Mouse (Mus musculus) right cerebral cortex, postnatal 25 days (tissue): ENCODE results near the gene Cnot3.
A peak's percentile ranks its signal among the peaks of the same experiment; 100 is the strongest.

Source experiments
- DNase-seq: peaks from one replicate; pipeline ENCODE4 v3.0.0; 2022

The Cnot3 gene

DNA sequence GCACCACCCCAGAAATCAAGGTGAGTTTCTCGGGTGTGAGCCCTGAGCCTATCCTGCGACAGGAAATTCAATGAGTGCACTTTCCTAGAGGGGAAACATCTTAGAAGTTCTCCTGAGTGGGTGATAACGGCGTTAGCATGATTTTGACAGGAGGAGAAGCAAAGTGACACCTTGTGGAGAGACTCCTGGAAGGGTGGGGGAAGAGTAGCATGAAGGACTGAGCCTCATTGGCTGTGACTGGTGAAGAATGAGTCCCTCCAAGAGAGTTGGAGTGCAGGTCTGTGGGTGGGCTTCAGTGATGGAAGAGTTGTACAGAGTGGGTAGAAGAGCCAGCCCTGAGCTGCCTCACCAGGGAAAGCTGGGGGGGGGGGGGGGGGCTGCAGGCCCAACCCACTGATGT lies 11.9 kb downstream of the Cnot3 start:
- no peak for DNase-seq

DNA sequence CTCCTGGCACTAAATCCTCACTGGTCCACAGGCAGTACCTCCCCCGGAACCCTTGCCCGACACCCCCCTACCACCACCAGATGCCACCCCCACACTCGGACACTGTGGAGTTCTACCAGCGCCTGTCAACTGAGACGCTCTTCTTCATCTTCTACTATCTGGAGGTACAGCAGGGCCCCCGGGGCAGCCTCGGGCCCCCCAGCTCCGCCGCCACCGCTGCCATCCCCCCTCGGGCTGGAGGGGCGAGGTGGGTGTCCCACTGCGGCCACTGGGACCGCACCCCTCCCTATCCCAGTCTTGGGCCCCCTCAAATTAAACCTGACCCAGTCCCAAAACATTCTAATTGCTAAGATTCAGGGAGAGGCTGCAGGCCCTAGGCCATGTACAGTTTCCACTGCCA lies 13.5 kb downstream of the Cnot3 start:
- DNase-seq, result no peak

DNA sequence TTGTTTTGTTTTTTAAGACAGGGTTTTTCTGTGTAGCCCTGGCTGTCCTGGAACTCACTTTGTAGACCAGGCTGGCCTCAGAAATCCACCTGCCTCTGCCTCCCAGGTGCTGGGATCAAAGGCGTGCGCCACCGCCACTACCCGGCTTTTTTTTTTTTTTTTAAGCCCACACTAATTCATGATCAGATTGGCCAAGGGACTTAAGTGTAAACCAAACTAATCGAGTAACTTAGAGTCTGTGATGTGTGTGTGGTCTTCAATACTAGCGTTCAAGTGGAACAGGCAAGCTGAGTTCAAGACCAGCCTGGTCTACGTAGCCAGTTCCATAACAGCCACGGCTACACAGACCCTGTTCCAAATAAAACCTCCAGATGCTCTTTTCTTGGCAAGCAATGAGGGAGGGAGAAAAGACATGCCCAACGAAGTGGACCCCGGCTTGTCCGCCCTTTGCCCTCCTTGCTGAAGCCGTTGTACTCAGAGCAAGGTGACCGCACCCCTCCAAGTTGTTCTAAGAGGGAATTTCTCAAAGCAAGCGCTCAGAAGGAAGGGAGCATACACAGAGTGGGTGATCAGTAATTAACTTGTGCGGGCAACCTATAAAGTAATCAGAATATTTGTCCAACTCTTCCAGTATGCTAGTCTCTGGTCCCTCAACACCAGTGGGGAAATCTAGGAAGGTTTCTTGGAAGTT lies 19.6 kb downstream of the Cnot3 start:
- DNase-seq, result peak; percentile 31

DNA sequence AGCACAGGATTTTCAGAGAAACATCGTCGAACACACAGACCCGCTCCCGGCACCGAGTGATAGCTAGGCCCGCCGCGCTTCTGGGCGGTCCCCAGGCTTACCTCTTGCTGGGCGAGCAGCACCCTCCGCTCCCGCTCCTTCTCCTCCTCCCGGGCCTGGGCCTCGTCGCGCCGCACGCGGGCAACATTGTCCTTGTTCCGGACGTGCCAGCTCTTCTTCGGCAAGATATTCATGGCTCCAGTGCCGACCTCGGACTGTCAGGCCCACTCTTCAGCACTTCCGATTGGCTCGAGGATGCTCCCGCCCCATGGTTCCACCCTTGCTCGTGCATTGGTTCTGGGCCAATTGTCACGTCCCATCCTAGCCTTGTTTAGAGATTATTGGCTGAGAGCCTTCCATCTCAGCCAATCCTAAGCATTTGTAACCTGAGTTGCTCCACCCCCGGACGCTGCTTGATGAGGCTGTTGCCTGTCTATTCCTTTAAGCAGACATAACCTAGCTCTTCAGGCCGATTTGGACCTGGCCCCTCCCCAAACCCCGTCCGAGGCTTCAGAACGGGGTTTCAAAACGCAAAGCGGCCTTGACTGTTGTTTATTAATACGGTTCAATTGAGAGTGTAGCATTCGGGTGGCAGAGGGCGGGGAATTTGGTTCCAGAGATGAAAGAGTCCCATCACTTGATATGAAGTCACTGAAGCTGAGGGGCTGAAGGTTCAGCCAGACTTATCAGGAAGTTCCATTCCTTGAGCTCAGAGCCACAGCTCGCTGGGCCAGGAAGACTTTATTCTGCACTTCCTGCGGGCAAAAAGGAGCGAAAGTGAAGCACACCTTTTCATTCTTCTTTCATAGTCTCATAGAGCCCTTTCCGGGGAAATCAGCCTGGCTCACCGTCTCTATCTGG lies 20.4 kb downstream of the Cnot3 start, which contains the start of gene Leng1:
Leng1 (minus strand) TSS at position 626 of the 900 bp plus-strand sequence.
- peak; percentile 95 for DNase-seq

DNA sequence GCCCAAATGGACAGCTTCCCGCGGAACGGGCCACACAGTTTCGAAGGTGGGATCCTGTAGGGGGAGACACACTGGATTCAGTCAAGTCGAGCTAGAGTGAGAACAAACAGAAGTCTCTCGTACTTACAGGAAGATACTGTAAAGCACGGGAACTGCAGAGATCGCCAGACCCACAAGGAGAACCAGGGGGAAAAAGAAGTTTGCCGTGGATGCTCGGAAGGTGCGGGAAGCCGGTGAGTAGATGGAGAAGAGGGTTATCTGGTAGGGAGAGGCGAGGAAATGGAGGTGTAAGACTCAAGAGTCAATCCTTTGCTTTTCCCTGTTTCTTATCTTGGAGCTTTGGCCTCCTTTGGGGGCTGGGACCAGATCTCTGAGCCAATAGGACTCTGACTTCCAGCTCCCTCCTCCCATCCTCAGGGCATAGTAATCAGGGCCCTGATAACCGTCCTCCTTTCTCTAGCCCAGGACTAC lies 21.9 kb downstream of the Cnot3 start:
- DNase-seq, result no peak

DNA sequence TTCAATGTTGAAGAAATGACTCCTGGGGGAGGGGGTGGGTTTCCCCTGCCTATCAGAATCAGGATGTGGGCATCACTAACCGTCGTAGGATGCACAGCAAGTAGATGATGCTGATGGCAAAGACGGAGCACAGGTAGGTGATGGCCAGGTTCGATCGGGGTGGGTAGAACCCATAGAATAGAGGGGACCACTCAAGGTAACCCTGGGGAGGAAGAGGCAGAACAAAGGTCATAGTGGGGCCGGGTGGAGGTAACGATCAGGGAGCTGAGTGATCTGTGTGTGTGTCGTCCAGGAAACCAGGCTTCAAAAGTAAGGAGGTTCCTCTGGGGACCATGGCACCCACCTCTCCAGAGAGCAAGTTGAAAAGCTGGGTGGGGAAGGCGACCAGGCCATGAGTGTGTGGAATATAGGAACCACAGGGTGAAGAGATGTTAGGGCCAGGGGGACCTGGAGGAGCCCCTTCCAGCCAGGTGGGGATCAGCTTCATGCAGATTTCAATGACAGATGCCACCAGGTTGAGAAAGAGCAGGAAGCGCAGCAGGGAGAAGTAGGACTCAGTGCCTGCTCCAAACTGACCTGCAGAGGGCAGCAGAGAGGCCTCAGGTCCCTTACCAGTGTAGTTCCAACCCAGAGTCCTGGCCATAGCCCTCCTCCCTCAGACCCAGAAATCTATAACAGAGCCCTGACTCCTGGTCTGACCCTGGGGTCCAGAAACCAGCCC lies 29.6 kb downstream of the Cnot3 start:
- peak; percentile 76 for DNase-seq

DNA sequence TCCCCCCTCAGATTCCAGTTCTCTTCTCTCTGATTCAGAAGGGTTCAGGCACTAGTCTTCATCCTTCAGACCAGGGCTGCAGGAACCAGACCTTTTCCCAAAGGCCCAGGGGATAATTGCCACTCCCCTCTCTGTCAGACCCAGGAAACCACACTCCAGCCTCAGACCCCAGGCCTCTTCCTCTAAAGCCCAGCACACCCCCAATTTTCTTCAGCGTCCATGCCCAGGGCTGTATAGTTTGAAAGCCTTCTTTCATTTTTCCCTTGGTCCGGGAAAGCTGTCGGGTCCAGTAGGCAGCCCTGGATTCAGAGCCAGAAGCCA lies 30.1 kb downstream of the Cnot3 start:
- no peak for DNase-seq

DNA sequence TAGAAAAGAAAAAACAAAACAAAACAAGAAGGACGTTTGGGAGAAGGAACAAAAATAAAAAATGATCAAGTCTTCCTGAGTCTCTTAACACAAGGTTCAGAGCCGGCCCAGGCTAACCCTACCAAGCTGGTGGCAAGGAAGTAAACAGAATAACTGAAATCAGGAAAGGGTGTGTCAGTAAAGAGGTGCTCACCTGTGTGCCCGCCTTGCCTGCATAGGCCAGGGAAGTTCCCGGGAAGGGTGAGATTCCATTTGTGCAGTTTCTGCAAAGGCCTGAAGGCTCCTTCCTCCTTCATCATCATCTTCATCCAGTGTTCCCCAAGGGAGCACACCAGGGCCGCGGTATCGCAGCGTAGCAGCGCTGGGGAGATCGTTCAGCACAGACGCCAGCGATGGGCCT lies 31.3 kb downstream of the Cnot3 start:
- no peak for DNase-seq

DNA sequence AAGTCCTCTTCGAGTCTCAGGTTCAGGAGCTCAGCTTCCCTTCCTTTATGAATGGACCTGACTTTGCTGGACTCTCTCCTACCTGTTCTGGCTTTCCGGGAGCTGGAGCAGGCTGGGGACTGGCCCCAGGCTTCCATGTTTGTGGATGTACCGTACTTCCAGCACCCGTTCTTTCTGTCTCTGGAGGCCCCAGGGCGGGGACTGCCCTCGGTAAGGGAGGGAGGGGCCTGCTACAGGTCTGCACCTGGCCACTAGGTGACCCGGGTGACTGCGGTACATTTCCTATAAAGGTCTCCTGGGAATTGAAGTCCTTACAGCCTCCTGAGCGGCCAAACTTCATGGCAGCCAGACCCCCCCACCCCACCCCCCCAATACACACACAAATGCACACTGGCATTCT lies 32.3 kb downstream of the Cnot3 start, which contains the start of gene Tmc4:
Tmc4 (minus strand) TSS at position 212 of the 400 bp plus-strand sequence.
- no peak for DNase-seq

DNA sequence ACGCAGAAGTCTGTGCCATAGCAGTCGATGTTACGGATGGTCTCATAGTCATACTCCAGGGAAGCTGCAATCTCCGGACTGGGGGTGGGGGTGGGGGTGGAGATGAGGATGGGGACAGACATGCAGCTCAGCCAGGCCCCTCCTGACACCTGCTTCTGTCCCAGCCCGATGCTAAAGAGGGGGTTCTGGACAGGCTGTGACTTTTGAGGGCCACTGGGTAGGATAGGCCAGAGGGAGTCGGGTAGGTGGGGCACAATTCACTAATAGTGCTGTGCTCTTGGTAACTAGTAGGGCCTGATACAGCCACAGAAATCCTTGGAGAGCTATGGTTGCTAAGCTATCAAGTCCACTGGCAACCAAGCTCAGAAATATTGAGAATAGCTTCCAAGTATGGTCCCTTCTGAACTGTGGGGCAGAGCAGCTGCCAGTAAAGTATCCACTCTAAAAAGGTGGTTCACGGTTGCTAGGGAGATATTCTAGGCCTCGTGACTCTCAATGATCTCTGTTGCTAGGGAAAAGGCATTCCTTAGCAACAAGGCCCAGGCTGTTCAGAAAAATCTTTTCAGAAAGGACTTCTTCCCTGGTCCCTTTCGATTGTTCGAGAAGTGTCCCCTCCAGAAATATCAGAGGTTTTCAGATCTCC lies 39.0 kb downstream of the Cnot3 start:
- DNase-seq, result no peak

DNA sequence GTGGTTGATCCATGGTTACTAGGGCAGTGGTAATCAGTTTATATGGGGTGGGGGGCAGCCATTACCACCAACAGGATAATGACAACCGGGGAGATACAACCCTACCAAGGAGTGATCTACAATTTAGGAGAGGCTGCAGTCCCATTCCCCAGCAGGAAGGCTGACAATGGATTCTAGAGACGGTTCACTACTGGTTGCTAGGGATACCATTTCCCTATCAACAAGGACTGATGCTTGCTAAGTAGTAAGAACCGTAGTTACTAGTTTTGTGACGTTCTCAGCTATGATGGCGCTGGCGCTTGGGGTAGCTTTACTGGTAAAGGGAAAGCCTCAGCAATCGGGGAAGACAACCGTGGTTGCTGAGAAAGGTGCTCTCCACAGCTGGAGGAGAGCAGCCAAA lies 39.6 kb downstream of the Cnot3 start:
- no peak for DNase-seq

DNA sequence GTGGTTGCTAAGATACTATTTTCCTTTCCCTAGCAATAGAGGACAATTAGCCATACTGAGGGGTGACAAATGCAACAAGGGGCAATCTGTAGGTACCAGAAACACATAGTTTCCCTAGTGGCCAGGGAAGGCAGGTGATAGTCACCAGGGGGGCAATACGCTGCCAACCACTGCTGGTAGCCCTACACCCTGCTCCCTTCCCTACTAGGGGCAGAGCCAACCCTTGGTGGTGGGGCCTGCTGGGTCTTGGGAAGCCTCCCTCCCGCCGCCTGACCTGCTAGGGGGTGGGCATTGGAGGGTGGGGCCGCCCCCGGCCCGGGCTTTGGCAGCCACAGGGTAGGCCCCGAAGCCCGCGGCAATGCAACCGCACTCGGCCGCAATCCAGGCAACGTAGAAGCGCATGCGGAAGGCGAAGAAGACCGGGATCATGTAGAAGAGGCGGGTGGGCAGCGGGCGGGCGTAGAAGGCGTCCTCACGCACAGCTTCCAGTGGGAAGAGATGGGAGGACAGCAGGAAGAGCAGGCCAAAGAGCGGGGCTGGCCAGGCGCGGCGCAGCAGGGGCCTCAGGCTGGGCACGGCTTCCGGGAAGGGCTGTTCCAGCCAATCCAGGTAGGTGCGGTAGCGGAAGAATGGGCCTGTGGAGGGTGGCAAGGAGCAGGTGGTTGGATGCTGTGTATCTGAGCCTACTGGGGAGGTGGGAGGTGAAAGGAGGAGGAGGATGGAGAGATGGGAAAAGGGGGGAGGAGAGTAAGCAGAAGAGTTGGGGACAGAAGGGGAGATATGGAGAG lies 40.5 kb downstream of the Cnot3 start:
- no peak for DNase-seq

DNA sequence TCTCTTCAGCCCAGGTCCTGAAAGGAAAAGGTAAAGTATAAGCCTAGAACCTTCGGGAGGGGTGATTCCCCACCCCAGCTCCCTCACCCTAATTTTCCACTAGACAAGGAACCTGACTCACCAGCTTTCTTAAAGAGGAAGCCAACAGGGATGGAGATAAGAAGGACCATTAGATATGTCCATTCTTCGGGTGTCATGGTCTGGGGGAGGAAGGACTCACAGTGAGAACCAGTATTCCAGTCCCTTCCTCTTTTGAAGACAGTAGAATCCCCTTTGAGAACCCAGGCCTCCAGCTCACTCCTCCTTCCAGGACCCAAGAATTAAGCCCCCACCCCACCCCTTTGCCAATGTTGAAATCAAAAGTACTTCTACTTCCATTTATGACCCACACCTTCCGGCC lies 46.9 kb downstream of the Cnot3 start:
- no peak for DNase-seq

DNA sequence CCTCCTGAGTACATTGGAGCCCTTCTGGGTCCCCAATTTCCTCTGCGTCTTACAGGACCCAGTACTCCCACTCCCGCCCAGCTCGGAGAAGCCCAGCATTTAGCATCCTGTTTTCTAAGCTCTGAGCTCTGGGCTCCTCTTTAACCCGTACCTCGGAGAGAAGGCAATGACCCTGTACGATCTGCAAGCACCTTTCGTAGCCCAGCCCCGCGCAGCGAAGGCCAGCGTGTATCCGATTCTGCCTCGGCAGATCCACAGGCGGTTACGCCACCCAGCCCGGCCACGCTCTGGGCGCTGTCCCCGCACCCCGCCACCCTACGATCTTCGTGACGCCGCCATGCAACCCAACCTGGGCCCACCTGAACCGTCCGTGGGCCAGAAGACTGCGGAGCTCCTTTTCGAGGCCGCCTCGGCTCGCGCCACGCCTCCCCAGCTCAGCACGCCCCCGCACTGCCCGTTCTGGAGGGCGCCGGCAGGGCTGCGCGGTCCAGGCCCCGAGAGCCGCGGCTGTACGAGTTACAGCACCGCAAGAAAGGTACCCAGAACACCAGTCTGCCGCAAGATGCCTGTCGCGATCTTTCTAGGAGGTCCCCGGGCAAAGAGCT lies 47.4 kb downstream of the Cnot3 start, which contains the start of gene Tsen34:
Tsen34 (plus strand) TSS at position 482 of the 605 bp plus-strand sequence.
- no peak for DNase-seq

DNA sequence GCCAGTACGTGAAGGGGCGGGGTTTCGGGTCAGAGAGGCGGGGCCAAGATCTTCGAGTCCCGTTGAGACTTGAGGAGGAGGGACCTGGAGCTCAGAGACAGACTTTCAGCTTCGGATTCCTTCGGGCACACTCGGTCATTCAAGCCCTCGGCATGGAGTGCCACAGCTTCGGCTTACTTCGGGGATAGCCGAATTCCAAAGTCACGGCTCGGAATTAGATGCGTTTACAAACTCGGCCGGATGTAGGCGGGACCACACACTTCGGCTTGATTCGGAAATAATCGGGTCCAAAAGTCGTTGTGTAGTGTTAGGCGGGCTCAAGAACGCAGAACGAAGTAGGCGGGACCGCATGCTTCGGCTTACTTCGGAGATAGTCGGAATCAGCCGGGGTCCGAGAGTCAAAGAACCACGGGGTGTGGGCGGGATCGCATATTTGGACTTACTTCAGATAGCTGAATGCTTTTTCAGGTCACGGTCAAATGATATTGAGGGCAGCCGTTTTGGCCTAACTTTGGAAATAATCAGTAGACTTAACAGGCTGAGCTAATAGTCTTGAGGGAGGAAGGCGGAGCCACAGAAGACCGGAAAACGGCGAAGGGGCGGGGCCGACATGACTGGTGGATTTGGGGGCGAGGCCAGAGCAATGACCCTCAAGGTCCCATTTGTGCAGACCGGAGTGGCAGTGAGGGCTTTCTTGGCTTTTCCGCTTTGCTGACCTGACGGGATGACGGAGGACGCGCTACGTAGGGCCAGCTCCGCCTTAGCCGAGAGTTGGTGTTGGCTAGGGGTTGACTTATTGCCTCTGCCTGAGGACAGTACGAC lies 48.1 kb downstream of the Cnot3 start, which contains the start of gene Mboat7:
Mboat7 (minus strand) TSS at position 537 of the 822 bp plus-strand sequence.
- DNase-seq, result peak; percentile 95

DNA sequence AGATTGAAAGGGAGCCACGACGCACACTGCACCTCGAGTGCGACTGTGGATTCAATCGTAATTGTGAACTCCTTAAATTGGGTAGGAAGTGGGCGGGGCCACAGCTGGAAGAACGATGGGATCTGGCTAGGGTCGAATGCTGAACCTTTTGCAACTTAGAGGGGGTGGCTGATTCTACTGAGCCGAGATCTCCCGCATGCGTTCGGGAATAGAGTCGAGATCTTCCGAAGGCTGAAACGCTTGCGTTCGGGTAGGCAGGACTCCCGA lies 48.7 kb downstream of the Cnot3 start:
- DNase-seq, result no peak

DNA sequence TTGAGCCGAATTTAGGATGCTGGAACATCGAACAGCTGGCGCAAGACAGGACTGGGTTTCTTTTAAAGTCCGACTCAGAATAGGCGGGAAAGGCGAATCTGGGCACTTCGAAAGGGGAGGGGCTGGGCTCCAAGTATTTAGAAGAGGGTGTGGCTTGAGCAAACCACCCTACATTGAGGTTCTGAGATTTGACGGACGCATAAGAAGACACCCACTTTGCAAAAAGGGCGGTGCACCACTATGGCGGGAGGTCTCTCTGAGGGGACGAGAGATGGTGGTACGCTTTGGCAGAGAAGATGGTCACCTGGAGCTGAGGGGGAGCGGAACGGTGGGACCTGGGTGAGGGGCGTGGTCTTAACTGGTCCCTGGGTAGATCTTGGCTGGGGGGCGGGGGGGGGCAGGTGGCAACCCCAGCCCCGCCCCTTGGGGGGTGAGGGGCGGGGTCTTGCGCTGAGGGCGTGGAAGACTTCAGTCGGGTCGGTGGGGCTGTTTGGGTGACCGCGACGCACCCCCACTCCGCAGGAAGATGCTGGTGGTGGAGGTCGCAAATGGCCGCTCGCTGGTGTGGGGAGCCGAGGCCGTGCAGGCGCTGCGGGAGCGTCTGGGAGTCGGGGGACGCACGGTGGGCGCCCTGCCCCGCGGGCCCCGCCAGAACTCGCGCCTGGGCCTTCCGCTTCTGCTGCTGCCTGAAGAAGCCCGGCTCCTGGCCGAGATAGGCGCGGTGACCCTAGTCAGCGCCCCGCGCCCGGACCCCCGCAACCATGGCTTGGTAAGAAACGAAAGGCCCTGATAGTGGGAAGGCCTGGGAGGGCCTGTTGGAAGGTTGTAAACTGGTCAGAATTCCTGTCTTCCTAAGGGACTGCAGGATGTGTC lies 49.2 kb downstream of the Cnot3 start:
- DNase-seq, result peak; percentile 43

DNA sequence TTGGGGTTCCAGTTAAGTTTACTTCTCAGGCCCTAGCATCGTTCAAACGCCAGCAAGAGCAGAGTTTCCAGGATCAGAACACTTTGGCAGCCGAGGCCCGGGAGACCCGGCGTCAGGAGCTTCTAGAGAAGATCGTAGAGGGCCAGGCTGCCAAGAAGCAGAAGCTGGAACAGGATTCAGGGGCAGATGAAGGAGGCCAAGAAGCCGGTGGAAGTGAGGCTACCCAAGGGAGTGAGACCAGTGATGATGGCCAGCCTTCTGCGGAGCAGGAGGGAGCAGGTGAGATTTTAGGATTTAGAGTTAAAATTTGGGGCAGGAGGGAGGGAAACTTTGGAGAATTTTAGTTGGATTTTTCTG lies 49.9 kb downstream of the Cnot3 start:
- DNase-seq, result peak; percentile 17

DNA sequence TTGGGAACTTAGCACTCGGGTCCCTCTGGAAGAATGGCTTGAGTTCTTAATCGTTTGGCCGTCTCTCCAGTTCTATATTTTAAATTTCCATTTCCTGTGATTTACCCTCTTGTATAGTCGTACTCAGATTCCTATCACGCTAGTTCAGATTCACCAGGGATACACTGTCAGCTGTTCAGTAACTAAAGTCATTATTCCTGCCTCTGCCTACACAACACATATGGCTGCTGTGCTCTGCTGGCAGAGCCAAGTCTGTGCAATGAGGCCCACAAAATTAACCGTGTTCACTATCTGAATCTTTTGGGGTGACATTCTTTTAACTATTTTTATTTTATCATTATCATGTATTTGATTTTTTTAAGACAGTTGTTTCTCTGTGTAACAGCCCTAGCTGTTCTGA lies 53.4 kb downstream of the Cnot3 start:
- no peak for DNase-seq
